Mouse (Mus musculus): ENCODE data around the gene Dnajc3. TPM values are rescaled to one million over a fixed set of nuclear protein-coding genes. Genes with fewer than 3 reads are reported as not detected.

Gene Dnajc3
- total and polyA plus RNA-seq, 3 experiments, result 12.7 to 18.5 TPM; not detected in 1

- no peaks in the 10 kb centered on the region for H3K4me1 ChIP-seq (ENCODE audit: control insufficient read depth in 1 of 2, insufficient read depth in 2 of 2, low read length in 2 of 2)
- TF ChIP-seq MEF2A (IDR thresholded peaks at IDR 0.05; ENCODE audit: extremely low read depth, insufficient replicate concordance, low read depth, low read length, poor library complexity, severe bottlenecking), result no peak
- TF ChIP-seq UBTF (IDR thresholded peaks at IDR 0.05; ENCODE audit: borderline replicate concordance, insufficient read depth, low read depth, low read length), result no peak
- TF ChIP-seq MYC (IDR thresholded peaks at IDR 0.05; ENCODE audit: low read depth, low read length), result no peak
- no peak for TF ChIP-seq TBP (IDR thresholded peaks at IDR 0.05; ENCODE audit: low read depth, low read length)
- no peak for TF ChIP-seq USF2 (IDR thresholded peaks at IDR 0.05; ENCODE audit: borderline replicate concordance in 1 of 2, insufficient read depth in 1 of 2, low read depth in 1 of 2, low read length in 2 of 2)
- no peak for TF ChIP-seq HCFC1 (IDR thresholded peaks at IDR 0.05; ENCODE audit: low read depth, low read length)
- TF ChIP-seq MAX (IDR thresholded peaks at IDR 0.05; ENCODE audit: low read length), result no peak
- no peak for TF ChIP-seq E2F4 (IDR thresholded peaks at IDR 0.05; ENCODE audit: borderline replicate concordance, low read depth, low read length)
- TF ChIP-seq NRF1 (IDR thresholded peaks at IDR 0.05; ENCODE audit: insufficient read depth, low read depth, low read length, poor library complexity, severe bottlenecking), result no peak
- TF ChIP-seq BHLHE40 (IDR thresholded peaks at IDR 0.05; ENCODE audit: borderline replicate concordance, low read depth, low read length), result no peak
- no peak for TF ChIP-seq ZC3H11A (IDR thresholded peaks at IDR 0.05; ENCODE audit: low read depth, low read length)
- TF ChIP-seq MXI1 (IDR thresholded peaks at IDR 0.05; ENCODE audit: low read depth, low read length), result no peak
- TF ChIP-seq ZNF384 (IDR thresholded peaks at IDR 0.05; ENCODE audit: low read depth, low read length), result no peak
- no peak for TF ChIP-seq POLR2A (IDR thresholded peaks at IDR 0.05; ENCODE audit: control insufficient read depth in 1 of 2, insufficient read depth in 1 of 2, low read depth in 1 of 2, low read length in 2 of 2, poor library complexity in 1 of 2)
- no peak for TF ChIP-seq POLR2AphosphoS2 (IDR thresholded peaks at IDR 0.05; ENCODE audit: low read length)
- TF ChIP-seq SIN3A (IDR thresholded peaks at IDR 0.05; ENCODE audit: low read length), result no peak
- TF ChIP-seq TCF12 (IDR thresholded peaks at IDR 0.05; ENCODE audit: low read depth, low read length), result no peak
- TF ChIP-seq RCOR1 (IDR thresholded peaks at IDR 0.05; ENCODE audit: low read depth, low read length), result no peak
- no peak for TF ChIP-seq ETS1 (IDR thresholded peaks at IDR 0.05; ENCODE audit: low read depth, low read length)
- TF ChIP-seq POLR2AphosphoS5 (IDR thresholded peaks at IDR 0.05; ENCODE audit: borderline replicate concordance, low read depth, low read length), result no peak
- H3K27ac ChIP-seq (ENCODE audit: control insufficient read depth, low read depth, low read length), result no peak overlapping the region
- DNase-seq (ENCODE audit: low read depth, low spot score), result no peak
- H3K79me2 ChIP-seq (ENCODE audit: control insufficient read depth, insufficient read depth, low read length, poor library complexity), result no peaks in the 10 kb centered on the region
- no peak overlapping the region for H3K4me3 ChIP-seq (ENCODE audit: control insufficient read depth in 1 of 2, insufficient read depth in 1 of 2, low read depth in 2 of 2, low read length in 2 of 2)
- no peaks in the 10 kb centered on the region for H3K27me3 ChIP-seq (ENCODE audit: control insufficient read depth in 1 of 2, insufficient read depth in 2 of 2, low read length in 2 of 2)
- H3K9me3 ChIP-seq (replicated peaks; ENCODE audit: insufficient read depth, low read length), result no peaks in the 10 kb centered on the region
- no peak overlapping the region for H3K9ac ChIP-seq (ENCODE audit: control insufficient read depth, low read depth, low read length, poor library complexity, severe bottlenecking)
- no peaks in the 10 kb centered on the region; a peak in 2 of 4 replicates for H3K36me3 ChIP-seq (ENCODE audit: control insufficient read depth in 1 of 2, insufficient read depth in 2 of 2, low read length in 2 of 2)
These were observed 20.2 kb downstream of the Dnajc3 start for GRCm38 (mm10) chr14:118958010-118958409.
